Mouse (Mus musculus): ENCODE data around the gene Hist2h2ac. TPM values are rescaled to one million over a fixed set of nuclear protein-coding genes. Genes with fewer than 3 reads are reported as not detected.

Hist2h2ac gene
- total RNA-seq, 2 experiments from 2014 or later, result 103 to 121 TPM

Small RNAs within 50 kb of the gene (microRNA-seq; reads per million reads assigned to microRNA genes)
- gene Gm44492 (0 to 0.70 reads per million in 2 experiments), gene Gm47311 (0 reads per million in 2 experiments), gene Gm47313 (0 reads per million in 2 experiments)

Other genes starting within 250 kb of the Hist2h2ac start
- 100 to 1,000 TPM; 111 to 118 TPM for gene Plekho1, start 224.9 kb downstream of the Hist2h2ac start, total RNA-seq (2021)
- 10 to 100 TPM; 24.7 to 34.4 TPM for gene Vps45, start 162.4 kb downstream of the Hist2h2ac start, total RNA-seq (2021)
- gene Otud7b, start 116.4 kb downstream of the Hist2h2ac start, total RNA-seq (2021), result 10 to 100 TPM; 50.9 to 51.0 TPM
- gene Mtmr11, start 58.9 kb downstream of the Hist2h2ac start, total RNA-seq (2021), result 1 to 10 TPM; 6.6 to 7.8 TPM
- 10 to 100 TPM; 27.8 to 28.2 TPM for gene Sf3b4, start 48.5 kb downstream of the Hist2h2ac start, total RNA-seq (2021)
- gene Sv2a, start 39.7 kb downstream of the Hist2h2ac start, total RNA-seq (2021), result 10 to 100 TPM; 13.7 to 14.0 TPM
- gene Bola1, start 1.2 kb downstream of the Hist2h2ac start, total RNA-seq (2021), result 10 to 100 TPM; 19.3 to 19.6 TPM
- 10 to 100 TPM; 10.6 to 14.9 TPM for gene Hist2h2ab, start 1.0 kb downstream of the Hist2h2ac start, total RNA-seq (2021)
- 1 to 10 TPM; 4.6 to 5.9 TPM for gene Hist2h2be, start 239 bp upstream of the Hist2h2ac start, total RNA-seq (2021)
- 10 to 100 TPM; 78.6 to 96.2 TPM for gene Hist2h3c2, start 18.2 kb upstream of the Hist2h2ac start, total RNA-seq (2021)
- 100 to 1,000 TPM; 615 to 716 TPM for gene Hist2h2aa2, start 19.4 kb upstream of the Hist2h2ac start, total RNA-seq (2021)
- gene Hist2h2aa1, start 24.6 kb upstream of the Hist2h2ac start, total RNA-seq (2021), result 10 to 100 TPM; 21.8 to 28.9 TPM
- gene Hist2h3c1, start 25.8 kb upstream of the Hist2h2ac start, total RNA-seq (2021), result under 1 TPM in 1 of 2 experiments, not detected in 1; 0.22 TPM
- gene Hist2h4, start 42.4 kb upstream of the Hist2h2ac start, total RNA-seq (2021), result 10 to 100 TPM; 49.8 to 51.8 TPM
- 100 to 1,000 TPM; 369 to 427 TPM for gene Hist2h3b, start 47.8 kb upstream of the Hist2h2ac start, total RNA-seq (2021)
- gene Hist2h2bb, start 48.9 kb upstream of the Hist2h2ac start, total RNA-seq (2021), result 100 to 1,000 TPM; 376 to 419 TPM
- 1 to 10 TPM in 1 of 2 experiments, under 1 TPM in 1; 0.38 to 1.2 TPM for gene Fcgr1, start 73.1 kb upstream of the Hist2h2ac start, total RNA-seq (2021)
- gene BC107364, start 231.4 kb upstream of the Hist2h2ac start, total RNA-seq (2021), result not detected